Mouse (Mus musculus) left cerebral cortex, adult 11 months (tissue): ENCODE data around the gene Ubtd2.
A peak's percentile ranks its signal among the peaks of the same experiment; 100 is the strongest.

Source experiments
- DNase-seq: peaks from one replicate; pipeline ENCODE4 v3.0.0; 2022; ENCODE audit warnings: low spot score

The Ubtd2 gene

DNA sequence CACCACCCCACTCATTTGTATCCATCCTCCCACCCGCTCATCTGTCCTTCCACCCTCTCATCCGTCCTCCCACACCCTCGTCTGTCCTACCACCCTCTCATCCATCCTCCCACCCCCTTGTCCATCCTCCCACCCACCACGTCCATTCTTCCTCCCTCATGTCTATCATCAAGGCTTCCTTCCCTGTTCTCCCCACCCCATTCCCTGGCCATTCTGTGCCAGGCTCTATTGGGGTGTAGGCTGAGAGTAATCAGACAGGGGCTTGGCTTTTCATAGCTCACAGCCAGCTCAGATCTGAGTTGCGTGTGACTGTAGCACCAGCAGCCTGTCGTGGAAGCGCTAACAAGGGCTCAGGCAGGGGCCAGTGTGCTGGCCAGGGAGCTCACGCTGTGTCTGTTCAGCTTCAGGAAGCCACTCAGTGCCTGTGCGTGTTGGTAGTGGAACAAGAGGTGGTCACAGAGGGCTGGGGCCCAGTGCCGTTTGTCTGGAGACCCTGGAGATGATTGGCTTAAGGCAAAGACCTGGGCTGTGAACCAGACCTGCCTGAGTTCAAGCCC, 92.3 kb downstream of the Ubtd2 start:
- DNase-seq, result no peak

DNA sequence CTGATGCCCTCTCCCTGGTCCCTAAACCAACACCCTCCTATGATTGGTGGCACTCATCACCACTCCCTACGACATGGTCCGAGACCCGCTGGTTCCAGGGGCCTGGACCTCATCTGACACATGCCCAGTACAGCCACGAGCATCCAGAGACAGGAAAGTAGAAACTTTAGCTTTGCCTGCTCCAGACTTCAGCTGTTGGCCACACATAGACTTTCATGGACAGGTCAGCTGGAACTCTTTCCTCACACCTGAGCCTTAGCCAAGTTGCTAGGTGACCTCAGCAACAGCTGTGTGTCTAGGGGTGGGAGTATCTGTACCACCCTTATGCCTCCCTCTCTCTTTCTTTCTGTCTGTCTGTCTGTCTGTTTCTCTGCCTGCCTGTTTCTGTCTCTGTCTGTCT, 93.1 kb downstream of the Ubtd2 start:
- DNase-seq, result no peak

DNA sequence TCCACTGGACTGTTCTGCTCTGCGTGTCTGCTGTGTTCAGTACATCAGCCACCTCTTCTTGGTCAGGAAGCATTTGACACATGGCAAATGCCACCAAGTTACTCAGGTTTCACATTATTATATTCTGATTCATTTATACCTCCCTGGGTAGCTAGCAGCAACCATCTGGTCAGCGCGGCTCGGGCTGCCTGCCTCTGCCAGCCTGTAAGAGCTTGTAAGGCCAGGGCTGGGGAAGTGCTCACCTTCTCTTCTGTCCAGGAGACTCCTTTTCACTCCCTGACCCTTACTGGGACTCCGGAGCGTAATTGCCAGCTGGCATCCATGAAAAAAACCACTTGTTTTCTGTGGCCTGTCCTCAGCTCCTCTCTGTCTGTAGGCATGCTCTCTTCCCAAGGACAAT, 94.1 kb downstream of the Ubtd2 start:
- no peak for DNase-seq

DNA sequence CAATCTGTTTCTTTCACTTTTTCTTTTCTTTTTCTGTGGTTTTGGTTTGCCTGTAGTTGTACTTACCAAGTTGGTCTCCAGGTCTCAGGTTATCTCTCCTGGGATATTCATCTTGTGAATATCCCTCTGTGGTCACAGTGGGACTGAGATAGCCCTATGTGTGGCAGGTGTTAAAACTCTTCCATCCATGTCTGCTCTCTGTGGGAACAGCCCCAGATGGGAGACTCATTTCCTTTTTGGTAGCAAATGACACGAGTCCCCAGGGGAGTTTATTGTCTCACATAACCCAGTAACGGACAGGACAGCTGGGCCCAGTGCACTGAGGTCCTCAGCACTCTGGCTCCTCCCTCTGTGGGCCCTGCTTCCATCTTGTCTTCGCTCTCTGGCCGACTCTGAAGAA, 94.9 kb downstream of the Ubtd2 start:
- no peak for DNase-seq

DNA sequence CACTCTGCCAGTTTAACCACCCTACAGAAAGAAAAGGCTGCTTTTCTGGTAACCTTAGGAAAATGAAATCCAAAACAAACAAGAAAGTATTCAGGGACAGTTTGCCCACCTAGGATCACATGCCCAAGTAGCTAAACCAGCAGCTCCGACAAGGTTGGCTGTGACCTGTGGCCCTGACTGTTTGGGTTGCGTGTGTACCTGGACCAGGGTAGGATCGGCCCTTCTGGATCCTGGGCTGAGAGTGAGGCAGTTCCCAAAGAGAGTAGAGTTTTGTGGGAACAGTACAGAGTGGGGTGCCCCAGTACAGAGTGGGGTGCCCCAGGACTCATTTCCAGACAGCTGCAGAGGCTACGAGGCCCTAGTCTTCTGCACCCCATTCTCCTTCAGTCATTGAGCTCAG, 95.9 kb downstream of the Ubtd2 start:
- no peak for DNase-seq

DNA sequence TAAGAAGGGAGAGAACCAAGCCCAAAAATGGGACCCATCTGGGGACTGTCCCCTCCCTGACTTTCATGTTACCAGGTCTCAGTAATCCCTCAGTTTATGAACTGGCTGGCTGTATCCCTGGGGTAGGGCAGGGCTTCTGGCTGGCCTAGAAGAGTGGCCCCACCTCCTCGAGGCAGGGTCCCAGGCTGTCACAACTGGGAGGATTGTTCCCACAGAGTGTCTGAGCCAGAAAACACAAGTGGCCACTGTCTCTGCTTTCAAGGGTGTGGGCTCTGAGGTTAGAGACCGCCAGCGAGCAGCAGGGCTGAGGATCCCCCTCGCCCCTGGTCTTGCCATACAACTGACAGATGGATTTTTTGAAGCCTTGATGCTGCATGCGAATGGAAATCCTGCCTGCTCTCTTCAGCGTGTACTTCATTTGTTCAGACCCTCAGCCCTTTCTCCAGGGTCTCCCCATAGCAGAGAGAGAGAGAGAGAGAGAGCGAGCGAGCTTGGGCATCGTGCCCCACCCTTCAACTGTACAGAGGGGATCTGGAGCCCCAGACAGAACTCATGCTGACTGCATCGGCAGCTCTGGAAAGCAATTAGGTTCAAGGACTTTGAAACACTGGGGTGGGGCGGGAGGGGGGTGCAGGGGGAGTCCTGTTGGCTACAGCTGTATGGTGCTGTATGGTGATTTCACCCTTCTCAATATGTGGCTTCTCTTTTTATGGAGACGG, 96.6 kb downstream of the Ubtd2 start:
- DNase-seq, result peak; percentile 28

DNA sequence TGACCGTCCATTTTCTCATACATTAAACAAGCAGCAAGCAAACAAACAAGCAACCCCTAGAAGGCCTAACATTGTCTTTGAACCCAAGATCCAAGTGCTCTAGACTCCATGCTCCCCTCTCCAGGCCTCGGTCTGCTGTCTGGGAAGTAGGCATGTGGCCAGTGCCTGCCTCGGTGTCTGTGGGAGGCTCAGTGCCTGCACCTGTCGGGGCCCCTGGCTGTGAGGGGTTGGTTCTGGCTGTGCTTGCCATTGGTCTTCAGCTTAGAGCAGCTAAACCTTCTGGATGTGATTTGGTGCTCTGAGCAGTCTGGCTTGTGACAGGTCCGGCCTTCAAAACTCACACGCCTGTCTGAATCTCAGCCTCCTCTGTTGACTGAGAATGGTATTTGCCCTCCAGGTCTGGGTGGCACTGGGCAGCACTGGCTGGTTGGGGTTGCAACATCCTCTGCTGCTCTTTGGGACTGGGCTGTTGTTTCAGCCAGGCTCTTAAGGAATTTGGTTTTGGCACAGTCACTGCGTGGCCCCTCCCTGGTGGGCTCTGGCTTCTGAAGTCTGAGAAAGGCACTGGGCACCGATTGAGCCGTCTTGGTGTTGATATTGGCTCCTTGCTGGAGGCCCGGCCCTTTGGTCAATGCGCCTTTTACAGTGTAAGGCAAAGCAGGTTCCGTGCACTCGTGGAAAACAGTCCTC, 97.4 kb downstream of the Ubtd2 start:
- DNase-seq, result no peak

DNA sequence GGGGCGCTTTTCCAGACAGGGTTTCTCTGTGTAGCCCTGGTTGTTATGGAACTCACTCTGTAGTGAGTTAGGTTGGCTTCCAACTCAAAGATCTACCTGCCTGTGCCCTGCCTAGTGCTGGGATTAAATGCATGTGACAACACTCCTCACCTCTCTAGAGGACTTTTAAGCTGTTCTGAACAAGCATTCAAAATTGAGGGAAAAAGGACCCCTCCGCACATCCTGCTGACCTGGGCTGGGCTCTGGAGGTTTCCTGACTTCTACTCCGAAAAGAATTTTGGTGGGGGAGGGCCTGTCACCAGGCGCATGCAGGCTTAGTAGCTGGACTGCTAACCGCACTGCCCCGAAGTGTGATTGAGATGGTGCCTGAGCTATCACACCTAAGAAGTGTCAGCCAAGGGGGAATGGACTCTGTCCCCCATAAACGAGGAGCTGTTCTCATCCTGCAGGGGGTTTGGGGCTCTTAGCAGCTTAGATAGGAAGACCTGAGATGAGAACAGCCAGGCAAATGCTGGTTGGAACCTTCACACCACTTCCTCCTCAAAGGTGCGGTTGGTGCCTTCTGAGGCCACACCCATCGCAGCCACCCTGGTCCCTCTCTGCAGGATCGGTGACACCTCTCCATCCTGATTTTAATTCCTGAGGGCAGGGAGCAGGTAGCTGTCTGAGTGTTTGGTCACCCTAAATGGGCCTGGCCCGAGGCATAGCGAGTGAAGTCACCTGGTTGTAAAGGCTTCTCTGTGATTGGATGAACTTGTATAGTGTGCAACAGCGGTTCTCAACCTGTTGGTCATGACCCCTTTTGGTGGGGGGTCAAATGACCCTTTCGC, 98.4 kb downstream of the Ubtd2 start:
- DNase-seq, result no peak

DNA sequence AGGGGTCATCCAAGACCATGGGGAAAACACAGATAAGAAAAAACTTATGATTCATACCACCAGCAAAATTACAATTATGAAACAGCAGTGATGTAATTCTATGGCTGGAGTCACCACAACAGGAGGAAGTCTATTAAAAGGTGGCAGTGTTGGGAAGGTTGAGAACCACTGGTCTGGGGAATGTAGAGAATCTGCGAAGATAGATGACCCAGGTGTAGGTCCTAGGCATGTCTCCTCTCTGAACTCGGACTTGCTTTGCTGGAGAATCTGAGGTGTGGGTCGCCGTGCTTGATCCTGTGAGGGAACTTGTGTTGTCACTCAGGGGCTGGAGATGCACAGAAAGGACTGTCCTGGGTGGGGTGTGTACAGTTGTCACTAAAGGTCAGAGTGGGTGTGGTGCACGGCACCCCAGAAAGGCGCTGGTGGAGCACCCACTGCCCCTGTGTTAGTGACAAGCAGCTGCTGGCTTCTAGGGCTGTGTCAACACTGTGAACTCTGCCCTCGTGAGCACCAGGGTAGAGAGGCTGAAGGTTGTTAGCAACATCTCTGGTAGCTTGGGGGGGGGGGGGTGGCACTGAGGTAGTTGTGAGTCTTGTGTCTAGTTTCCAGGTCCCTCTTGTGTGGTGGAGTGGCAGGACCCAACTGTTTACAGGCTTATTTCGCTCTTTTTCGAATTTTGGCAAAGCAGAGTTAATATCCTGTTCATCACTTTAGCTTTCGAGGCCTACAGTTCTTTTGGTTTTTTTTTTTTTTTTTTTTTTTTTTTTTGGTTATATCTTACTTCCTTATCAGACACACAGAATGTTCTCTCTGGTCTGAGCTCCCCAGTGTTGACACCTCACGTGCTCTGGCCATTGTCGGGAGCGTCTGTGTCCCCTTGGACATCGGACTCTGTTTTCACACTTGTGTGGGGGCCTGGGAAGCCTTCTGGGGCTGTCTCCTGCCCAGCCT, 99.2 kb downstream of the Ubtd2 start:
- no peak for DNase-seq

DNA sequence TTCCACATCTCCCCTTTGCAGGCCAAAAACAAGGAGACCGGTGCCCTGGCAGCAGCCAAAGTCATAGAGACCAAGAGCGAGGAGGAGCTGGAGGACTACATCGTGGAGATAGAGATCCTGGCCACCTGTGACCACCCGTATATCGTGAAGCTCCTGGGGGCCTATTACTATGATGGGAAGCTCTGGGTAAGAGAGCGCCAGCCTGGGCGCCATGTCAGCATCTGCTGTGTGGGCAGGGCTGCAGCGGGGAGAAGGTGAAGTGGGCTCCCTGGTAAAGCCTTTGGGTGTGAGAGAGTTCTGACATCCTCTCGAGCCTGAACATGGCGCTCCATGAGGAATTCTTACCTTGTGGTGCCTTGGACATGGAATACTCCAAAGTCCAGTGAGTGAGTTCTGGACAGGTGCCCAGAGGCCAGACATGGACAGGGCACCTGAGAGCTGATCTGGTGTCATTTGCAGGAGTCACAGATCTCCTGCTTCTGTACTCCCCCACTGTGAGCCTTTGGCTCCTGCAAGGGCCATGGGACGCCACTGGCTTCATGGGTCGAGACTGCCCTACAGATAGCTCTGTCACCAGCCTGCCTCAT, 100.0 kb downstream of the Ubtd2 start:
- no peak for DNase-seq

DNA sequence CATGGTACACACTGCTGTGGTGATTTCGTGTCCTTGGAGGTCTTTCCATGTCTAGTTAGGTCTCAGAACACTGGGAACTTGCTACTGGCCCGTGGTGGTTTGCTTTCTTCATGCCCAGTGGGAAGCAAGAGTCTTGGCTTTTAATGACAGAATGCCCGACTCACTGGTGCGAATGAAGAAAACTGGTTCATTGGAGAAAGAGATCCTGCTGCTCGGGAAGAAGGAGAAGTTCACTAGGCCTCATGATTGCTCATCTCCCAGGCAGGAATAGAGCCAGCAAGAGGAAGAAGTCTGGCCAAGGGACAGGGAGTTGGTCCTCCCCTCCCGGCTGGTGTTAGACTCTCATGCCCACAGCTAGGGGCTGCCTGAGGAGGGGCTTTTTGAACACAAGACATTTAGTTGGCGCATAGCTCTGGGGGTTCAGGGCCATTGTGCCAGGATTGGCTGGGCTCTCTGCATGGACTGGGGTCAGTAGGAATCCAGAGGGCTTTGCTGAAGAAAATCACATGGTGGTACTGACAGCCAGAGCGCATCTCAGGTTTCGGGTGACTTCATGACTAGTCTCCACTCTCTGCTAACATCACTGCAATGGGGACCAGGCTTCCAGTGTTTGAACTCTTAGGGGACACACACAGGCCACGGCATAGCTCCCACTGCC, 101.3 kb downstream of the Ubtd2 start:
- DNase-seq, result no peak

DNA sequence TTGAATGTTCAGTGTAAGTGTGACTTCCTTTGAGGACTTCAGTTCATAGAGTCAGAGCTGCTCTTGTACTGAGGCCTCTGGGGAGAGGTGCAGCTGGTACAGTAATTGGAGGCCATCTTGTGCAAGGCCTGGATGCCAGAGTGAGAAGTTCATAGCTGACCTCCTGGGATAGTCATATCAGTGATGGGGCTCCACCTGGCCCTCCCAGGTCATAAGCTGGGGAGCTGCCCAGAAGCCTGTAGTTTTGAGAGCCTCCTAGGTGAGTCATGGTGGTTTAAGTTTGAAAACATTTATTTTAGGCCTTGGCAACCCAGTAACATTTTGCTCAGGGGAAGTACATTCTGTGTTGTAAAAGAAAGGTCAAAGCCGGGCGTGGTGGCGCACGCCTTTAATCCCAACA, 102.9 kb downstream of the Ubtd2 start:
- DNase-seq, result no peak

DNA sequence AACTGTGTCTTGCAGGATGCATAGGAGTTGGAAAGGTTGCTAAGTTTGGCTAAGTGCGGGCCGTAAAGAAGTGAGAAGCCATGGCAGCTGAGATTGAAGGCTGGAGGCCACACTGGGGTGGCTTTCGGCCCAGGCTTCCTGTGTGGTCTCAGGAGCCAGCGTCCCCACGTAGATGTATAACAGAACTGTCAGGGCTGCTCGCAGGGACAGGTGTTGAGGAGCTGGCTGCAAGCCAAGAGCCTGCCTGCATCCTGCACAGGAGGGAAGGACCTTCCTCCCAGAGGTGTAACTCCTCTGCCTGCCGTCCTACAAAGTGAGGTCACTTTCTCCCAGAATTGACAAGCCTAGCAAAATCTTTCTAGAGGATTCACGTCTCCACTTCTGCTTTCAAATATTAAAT, 103.5 kb downstream of the Ubtd2 start:
- no peak for DNase-seq

DNA sequence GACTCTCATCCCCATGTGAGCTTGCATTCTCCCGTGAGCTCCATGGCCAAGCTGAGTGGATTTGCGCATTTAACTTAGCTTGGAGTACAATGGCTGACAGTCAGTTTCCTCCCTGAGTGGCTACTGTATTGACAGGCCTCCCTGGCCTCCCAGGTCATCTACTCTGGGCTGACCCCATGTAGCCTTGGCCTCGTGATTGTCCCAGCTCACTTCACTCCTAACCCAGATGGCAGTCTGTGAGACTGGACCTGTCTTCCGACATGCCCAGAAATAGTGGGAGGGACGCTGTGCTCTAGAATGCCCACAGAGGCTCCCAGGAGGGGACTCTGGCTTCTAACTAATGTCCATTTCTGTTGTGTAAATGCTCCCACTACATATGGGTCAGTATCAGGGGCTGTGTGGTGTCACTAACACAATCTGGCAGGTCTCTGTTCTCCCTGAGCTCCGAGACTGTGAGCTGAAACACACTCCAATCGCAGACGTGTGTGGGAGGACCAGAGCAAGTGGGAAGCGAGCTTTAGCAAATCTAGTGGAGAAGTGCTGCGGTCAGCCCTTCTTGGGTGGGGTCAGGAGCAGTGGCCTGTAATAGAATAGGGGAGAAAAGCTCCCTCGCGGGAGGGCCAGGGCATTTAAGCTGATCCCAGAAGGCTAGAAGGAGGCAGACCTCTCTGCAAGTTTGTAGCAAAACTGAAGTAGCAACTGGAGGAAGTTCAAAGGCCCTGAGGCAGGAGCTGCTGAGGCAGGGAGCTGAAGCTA, 105.0 kb downstream of the Ubtd2 start:
- no peak for DNase-seq

DNA sequence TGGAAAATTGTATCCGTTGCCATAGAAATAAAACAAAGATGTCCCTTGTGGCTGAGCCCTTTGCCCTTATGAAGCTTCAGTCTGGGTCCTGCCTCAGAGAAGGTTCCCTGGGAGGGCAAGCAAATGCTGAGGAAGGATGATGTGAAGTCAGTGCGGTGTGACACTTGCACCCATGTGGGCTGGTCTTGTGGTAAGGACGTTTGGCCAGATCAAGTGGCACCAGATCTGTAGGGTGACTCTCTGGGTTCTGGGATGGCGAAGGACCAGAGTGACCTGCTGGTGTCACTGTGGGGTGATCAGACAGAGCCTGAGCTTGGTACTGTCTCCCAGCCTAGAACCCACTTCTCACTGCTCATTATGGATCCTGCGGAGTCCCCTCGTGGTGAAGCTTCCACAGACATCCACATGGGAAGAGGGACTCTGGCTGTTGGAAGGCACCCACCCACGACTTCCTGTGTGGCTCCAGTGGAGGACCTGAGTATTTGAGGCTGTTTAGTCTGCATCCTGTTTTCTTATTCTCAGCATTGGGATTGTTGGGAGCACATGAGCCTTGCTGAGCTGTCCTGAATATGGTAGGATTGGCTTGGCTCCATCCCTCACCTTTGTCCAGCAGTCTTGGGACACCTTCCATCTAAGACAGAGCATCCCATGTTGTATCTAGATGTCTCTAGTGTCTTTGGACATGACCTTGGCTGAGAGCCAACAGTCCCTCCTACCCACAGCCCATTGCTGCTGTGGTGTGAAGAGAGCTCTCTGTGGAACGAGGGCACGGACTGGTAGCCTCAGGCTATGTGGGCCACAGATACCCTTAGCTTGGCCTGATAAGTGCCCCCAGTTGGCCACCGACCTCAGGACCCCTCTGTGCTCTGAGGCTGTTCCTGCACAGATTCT, 106.5 kb downstream of the Ubtd2 start:
- no peak for DNase-seq

DNA sequence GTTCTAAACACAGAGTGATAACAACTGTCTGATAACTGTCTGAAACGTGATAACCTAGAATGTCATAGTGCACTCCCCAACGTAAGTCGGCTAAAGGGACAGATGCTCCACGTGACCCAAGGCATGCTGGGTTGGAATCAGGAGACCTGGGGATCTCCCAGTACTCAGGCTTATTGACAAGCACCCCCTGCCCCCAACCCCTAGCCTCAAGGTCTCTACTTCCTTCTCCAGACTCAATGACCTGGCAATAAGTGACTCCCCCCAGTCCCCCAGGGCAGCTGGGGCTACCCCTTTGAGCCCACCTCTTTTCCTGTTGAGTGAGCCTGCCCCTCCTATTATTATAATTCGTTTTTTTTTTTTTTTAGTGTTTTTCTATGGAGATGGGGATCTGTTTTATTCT, 107.5 kb downstream of the Ubtd2 start:
- DNase-seq, result no peak

DNA sequence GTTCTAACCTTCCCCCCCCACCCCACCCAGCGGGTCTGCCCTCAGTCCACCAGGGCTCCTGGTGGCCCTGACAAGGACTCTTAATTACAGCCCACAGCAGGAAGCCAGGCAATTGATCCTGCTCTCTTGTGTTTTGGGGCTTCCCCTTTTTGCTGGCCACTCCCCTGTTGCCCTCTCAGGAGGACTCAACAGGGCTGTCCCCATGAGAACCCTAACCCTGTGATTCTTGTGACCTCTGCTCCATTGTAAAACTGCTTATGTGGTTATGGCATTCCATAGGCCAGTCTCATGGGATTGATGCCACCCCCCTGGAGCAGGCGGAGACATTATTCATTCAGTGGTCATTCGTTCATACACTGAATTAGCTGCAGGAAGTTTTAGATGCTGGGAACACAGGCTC, 108.5 kb downstream of the Ubtd2 start:
- no peak for DNase-seq

DNA sequence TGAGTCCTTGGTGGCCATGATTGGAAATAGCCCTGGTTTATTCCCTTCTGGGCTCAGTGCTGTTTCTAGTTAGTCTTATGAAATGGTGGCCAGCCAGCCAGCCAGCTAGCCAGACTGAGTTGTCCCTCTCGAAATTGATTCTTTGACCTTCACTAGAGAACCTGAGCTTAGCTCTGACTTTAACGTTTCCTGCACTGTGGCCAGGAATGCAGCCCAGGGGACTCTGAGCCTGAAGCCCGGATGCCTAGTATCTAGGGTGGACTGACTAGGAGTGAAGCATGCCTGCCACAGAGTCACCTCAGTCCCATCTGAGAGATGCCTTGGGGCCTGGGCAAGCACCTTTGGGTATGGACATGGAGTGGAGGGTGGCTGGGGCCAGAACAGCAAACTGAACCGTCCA, 109.5 kb downstream of the Ubtd2 start:
- no peak for DNase-seq

DNA sequence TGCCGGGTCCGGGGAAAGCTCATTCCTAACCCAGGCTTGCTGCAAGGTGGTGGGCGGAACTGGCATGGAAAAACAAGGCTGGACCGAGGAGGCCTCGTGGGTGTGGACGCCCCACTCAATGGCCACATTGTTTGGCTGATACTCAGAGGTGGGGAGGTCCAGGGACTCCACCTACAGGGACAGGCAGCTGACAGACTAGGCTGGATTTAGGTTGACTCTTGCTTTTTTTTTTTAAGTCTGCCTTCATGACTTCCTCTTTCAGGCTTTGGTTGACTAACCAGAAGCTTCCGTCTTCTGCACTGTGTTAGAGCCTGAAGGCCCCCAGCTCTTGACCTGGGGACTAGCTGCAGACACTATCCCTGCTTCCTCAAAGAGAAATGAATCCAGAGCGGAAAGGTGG, 109.9 kb downstream of the Ubtd2 start:
- DNase-seq, result no peak
